Mouse (Mus musculus) urinary bladder, postnatal 25 days (tissue): ENCODE measurements around the gene Fth1.
"Not testable (repeated sequence)": the region's sequence is repeated elsewhere in the genome, so short reads cannot be mapped to it uniquely, and the experiment has no call there.

Experiments used
- DNase-seq: peaks from one replicate; pipeline ENCODE4 v3.0.0; 2022; ENCODE audit warnings: low spot score

Fth1 gene

GRCm38 (mm10) chr19:9964205-9964916 is 16.0 kb upstream of the Fth1 start:
- DNase-seq = no peak

DNA sequence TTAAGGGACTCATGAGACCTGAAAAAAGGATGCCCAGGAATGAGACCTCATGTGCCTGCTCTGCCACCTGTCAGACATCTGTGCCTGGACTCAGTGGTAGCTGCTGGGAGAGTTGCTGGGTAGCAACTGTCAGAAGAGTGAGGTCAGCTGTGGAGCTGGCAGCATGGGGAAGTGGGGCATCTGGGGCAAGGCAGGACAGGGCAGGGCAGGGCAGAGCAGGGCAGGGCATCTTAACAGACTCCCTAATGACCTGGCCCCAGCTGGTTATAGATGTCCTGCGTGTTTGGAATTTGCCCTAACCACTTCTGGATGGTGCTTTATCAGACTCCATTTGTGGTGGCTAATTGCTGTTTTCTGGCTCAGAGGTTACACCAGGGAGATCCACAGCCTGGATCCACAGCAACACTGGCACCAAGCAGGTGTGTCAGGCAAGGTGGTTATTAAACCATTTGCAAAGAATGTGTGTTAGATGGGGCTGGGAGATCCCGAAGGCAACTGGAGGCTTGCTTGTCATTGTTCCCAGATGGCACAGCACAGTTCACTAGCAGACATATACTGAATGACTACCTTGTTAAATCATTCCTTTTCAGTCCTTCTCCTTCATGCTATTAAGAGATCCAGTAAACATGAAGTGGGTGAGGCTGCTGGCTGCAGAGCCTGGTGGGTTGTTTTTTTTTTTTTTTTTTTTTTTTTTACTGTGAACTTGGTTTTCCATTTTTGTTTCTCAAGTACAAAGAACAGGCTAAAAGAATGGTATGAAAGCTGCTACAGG is 14.1 kb upstream of the Fth1 start:
- no peak for DNase-seq

DNA sequence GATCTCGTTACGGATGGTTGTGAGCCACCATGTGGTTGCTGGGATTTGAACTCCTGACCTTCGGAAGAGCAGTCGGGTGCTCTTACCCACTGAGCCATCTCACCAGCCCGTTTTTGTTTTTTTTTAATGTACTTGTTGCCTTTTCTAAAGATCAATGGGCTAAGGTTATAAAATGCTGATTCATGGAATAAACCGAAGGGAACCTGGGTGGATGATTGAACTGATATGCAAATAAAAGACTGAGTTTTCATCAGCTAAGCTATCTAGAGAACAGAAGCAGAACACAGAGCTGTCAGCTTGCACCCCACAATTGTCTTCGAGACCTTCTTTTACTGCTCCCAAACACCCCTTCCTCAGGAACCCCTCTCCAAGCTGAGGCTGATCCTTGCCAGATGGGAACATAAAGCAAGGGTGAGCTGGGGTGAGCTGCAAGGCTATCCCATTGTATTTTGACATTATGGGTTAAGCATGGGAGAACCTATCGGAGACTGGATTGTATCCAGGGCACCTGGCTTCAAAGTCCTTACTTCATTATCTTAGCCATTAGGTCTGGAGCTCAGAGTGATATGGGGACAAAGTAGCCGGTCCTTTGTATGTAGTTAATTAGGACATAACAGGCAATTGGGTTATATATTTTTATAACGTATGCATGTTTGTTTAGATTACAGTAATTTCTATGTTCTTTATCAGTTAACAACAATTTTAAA is 12.2 kb upstream of the Fth1 start:
- DNase-seq = no peak

GRCm38 (mm10) chr19:9974853-9975252 is 5.5 kb upstream of the Fth1 start:
- not testable (repeated sequence) for DNase-seq

GRCm38 (mm10) chr19:9977085-9977484 is 3.3 kb upstream of the Fth1 start:
- DNase-seq = no peak

GRCm38 (mm10) chr19:9978431-9978951 is 1.9 kb upstream of the Fth1 start:
- peak; percentile 62 for DNase-seq

GRCm38 (mm10) chr19:9979156-9979555 is 1.2 kb upstream of the Fth1 start:
- no peak for DNase-seq

GRCm38 (mm10) chr19:9981621-9982020 is 1.2 kb downstream of the Fth1 start:
- no peak for DNase-seq

- DNase-seq = peak; percentile 92
Measured at GRCm38 (mm10) chr19:9982151-9982851, 1.9 kb downstream of the Fth1 start.

DNA sequence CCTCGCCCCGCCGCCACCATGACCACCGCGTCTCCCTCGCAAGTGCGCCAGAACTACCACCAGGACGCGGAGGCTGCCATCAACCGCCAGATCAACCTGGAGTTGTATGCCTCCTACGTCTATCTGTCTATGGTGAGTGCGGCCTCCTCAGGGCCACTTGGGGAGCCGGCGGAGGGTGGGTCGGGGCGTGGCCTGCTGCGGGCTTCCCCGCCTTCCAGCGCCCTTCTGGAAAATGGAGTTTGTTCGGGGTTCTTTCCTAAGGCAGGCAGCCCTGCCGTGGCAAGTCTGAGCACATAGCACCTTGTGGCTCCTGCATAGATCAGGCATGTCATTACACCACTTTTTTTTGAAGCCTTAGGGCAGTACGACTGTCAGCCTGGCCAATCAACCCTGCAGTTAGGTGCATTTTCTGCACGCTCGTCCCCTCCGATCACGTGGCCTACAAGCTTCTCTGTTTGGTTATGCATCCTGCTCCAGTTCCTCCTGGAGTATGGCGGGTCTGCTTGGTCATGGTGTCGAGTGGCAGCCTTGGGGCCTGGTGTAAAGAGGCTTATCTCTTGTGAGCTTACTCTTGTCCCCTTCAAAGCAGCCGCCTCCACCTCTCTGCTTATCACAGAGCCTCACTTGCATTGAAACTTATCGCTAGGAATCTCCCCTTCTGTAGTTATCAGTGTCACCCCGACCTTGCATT is 2.6 kb downstream of the Fth1 start:
- peak; percentile 64 for DNase-seq

DNA sequence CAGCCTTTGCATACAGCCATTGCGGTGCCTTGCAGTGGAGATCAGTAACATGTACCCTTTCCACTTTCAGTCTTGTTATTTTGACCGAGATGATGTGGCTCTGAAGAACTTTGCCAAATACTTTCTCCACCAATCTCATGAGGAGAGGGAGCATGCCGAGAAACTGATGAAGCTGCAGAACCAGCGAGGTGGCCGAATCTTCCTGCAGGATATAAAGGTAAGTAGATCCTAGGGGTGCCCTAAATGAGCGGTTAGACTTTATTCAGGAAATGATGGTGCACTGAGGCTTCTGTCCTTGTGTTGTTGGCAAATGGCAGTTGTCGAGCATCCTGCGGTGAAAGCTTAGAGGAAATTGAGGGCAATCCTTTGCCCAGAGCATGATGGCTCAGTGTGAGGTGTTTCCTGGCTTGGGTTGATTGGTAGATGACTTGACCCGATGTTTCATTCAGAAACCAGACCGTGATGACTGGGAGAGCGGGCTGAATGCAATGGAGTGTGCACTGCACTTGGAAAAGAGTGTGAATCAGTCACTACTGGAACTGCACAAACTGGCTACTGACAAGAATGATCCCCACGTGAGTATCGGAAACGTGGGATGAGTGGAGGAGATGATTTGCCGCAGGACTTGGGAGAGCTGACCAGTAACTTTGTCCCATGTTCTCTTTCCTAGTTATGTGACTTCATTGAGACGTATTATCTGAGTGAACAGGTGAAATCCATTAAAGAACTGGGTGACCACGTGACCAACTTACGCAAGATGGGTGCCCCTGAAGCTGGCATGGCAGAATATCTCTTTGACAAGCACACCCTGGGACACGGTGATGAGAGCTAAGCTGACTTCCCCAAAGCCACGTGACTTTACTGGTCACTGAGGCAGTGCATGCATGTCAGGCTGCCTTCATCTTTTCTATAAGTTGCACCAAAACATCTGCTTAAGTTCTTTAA is 4.0 kb downstream of the Fth1 start:
- no peak for DNase-seq

GRCm38 (mm10) chr19:9985190-9985899 is 4.9 kb downstream of the Fth1 start:
- DNase-seq = no peak

DNA sequence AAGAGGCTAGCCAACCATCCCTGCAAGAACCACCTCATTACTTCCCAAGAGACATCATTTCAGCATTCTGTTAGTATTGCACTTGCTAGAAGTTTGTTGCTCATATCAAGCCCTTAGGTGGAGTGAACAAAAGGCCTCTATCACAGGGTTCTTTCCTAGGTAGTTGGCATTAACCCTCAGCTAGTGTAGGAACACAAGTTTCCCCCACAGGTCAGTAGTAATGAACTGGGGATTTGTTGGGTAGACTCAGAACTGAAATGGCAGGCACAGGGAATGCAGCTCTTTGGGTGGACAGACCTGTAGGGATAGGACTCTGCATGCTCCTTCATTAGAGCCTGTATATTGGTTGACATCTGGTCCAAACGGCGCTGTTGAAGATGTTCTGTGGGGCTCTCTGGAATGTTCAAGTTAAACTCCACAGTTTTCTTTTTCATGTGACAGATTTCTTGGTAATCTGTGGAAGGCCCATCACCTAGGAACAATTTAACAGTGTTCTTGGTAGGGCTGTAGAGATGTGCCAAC is 5.6 kb downstream of the Fth1 start:
- DNase-seq = no peak

DNA sequence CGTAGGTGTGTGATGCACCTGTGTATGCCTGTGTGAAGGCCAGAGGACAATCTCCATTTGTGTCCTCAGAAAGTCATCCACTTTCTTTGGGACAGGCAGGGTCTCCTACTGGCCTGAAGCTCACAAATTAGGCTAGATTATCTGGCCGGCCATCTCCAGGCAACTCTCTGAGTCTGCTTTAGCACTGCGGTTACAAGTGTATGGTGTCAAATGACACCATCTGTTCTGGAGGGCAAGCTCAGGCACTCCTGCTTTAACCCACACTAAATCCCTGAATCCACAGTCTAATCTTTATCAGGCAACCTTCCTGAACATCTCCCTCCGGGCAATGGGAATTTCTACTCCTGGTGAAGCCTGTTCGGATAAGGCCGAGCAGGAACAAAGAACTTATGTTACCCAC is 6.8 kb downstream of the Fth1 start:
- no peak for DNase-seq

DNA sequence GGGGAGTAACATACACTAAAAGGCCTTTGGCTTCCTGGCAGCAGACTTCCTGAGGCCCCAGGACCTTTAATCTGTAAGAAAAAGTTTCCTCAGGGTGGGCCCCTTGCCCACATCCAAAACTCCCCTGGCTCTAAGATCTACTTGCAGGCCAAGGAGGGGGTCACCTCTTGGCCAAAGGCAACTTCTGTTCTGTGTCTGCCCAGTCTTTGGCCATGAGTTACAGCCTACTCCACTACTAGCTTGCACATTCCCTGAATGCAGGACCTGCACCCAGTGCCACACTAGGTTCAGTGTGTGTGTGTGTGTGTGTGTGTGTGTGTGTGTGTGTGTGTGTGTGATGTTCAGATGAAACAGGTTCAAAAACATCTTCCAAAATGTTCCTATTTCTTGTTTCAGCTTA is 7.2 kb downstream of the Fth1 start:
- DNase-seq = no peak

DNA sequence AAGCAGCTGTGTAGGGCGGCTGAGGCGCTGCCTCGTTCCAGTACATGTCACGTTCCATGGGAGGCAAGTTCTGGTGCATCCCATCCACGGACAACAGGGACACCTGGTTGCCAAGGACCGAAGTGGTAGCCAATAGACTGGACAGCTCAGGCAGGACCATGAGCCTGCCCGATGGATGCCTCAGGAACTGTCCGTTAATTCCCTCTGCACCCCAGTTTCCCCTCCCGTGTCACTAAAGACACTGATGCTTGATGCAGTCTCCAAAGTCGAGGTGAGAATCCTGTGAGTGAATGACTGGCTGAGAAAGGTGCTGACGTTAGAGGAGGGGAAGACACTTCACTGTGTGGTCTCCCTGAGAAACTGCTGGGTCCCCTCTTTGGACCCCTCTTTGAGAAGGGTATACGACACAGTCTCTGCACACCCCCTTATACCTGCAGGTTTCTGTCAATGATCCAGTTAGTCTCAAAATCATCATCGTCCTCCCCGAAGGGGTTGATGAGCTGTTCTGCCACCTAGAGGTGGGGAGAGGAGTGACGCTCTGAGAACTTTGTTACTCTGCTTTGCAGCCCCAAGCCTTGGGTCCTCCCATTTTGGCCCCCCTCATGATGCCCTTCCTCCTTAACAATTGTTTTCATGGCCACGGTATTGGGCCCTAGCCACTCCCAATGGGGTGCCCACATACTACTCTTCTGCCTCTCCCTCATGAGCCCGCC is 8.9 kb downstream of the Fth1 start:
- DNase-seq = no peak

DNA sequence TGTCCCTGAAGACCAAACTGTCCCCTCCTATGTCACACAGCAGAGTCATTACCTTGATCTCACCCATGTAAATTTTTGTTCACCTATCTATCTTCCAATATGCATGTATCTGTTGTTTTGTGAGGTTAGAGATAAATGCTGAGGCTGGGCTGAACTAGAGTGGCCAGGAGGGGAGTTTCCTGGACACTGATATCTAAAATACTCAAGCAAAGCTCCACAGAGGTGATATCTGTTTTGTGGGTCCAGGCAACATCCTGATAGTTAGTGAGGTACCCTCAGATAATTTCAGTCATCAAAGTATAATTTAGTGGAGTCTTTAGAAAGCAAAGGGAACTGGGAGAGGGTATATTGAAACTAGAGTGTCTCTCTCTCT is 9.5 kb downstream of the Fth1 start:
- DNase-seq = no peak

DNA sequence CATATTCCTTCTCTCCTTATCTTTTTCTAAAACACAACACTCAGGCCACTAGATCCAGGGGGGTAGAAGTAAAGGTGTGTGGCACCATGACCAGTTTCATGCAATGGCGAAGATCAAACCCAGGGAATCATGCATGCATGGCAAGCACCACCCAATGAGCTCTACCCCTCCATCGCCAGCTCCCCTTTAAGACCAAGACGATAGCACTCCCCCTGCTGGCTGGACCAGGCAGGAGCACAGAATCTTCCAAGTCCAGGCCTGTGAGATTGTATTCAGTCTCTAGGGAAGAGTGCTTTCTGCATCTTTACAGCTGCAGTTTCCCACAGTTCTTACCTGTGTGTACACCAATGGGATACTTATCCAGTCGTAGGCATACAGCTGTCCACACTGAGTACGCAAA is 10.9 kb downstream of the Fth1 start:
- DNase-seq = peak; percentile 81
